Mouse (Mus musculus) liver, postnatal 0 days (tissue): ENCODE measurements around the gene Mrpl21.

Experiments used
- CTCF ChIP-seq: sonication (generic); IDR thresholded peaks from 2 replicates; pipeline ENCODE4 v1.5.1; 2016; ENCODE audit warnings: antibody characterized with exemption, low read depth
- EP300 ChIP-seq: IDR thresholded peaks from 2 replicates; pipeline ENCODE4 v1.6.1; 2016; ENCODE audit warnings: antibody characterized with exemption, low read depth, mild to moderate bottlenecking

- TF ChIP-seq CTCF: no peak
- no peak for TF ChIP-seq EP300
These were observed 14.3 kb upstream of the Mrpl21 start for GRCm38 (mm10) chr19:3268218-3268980.
